Mouse (Mus musculus): ENCODE data around the gene Zmiz2.

Gene Zmiz2

GRCm38 (mm10) chr11:6398141-6398540, 9.3 kb downstream of the Zmiz2 start:
- 71% methylated on average over 10 of the region's 10 CpGs for WGBS

- 84% methylated on average over 19 of the region's 19 CpGs for WGBS
These were observed 13.9 kb downstream of the Zmiz2 start for GRCm38 (mm10) chr11:6402515-6403510.

DNA sequence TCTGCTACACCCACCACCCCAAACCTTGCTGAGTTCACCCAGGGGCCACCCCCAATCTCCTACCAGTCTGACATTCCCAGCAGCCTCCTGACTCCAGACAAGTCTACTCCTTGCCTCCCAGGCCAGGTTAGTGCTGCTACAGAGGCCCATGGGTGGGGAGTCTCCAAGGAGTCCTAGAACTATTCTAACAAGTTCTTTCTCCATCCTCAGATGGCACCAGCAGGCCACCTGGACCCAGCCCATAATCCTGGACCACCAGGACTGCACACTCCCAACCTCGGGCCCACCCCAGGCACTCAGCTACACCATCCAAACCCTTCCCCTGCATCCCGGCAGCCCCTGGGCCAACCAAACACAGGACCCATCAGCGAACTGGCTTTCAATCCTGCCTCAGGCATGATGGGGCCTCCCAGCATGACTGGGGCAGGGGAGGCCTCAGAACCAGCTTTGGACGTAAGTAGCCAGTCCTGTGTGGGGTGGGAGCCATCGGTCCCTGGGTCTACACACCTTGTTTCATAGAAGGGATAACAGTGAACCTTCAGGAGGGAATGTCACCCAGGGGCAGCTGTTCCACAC, 15.0 kb downstream of the Zmiz2 start:
- 87% methylated on average over 5 of the region's 5 CpGs for WGBS

- WGBS = 59% methylated on average over 9 of the region's 9 CpGs
These were observed 16.1 kb downstream of the Zmiz2 start for GRCm38 (mm10) chr11:6404699-6405566.

- 47% methylated on average over 4 of the region's 4 CpGs for WGBS
These were observed 16.8 kb downstream of the Zmiz2 start for GRCm38 (mm10) chr11:6405591-6406081.

DNA sequence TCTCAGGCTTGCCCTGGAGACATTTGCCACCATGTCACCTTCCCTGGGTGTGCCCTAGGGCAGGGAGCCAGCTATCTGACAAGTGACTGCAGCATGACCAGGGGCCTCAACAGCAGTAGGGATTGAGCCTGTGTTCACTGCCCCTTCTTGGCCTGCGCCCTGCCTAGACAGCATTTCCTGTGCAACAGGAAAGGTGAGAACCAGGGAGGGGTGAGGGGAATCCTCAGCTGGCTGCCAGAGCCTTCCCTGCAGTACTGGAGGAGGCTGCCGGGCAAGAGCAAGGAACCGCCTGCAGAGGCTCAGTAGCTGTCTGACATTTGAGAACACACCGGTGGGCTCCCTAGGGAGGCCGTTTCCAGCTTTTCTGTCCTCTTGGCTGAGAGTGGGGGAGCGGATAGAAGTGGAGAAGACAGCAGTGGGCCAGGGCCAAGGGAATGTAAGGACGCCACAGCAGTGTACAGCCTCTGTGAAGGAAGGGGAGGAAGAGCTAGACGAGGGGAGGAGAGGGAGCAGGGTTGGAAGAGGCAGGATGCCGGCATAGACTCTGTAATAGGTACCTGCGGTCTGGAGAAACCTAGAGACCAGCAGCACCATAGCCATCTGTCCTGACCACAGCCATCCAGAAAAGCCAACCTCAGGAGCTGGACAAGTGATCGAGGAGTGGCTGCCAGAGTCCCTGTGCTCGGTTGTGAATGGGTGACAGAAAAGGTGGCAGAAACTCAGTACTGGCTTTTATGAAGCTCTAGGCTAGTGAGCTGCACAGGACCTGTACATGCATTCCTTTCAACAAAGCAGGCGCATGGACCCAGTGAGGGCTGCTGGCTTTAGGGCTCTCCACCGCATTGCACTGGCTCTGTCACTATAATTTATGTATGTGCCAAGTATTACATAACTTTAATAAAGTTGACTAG, 17.6 kb downstream of the Zmiz2 start:
- 33% methylated on average over 14 of the region's 14 CpGs for WGBS

GRCm38 (mm10) chr11:6407162-6407621, 18.3 kb downstream of the Zmiz2 start:
- WGBS = 76% methylated on average over 3 of the region's 3 CpGs

- 21% methylated on average over 5 of the region's 5 CpGs for WGBS
These were observed 21.3 kb downstream of the Zmiz2 start for GRCm38 (mm10) chr11:6410050-6410602.

DNA sequence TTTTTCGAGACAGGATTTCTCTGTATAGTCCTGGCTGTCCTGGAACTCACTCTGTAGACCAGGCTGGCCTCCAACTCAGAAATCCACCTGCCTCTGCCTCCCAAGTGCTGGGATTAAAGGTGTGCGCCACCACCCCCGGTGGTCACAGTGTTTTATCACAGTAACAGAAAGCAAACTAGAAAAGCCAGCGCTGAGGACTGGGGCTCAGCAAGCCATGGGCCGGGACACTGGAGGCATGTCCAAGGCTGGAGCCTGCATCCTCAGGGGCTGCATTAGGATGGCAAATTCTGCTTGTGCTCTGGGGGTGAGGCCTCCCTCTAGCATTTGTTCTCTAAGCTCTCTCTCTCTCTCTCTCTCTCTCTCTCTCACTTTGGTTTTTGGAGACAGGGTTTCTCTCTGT, 21.9 kb downstream of the Zmiz2 start:
- 83% methylated on average over 5 of the region's 5 CpGs for WGBS

DNA sequence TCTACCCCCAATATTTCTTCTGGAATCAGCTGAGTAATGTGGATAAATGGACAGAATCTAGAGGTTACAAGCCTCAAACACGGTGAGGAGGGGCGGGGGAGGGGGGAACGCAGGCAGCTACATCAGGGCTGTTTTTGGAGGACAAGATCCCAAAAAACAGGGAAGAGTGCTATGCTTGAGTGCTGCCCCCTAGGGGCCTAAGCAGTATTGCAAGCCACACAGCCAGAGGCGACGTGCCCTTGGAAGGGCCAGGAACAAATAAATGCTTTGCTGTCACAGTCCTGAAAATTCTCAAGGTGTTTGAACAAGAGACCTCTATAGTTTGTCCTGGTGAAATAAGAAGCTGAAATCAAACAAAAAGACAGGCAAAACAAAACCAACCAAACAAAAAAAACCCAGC, 22.8 kb downstream of the Zmiz2 start:
- under 1% methylated on average over 5 of the region's 5 CpGs for WGBS

DNA sequence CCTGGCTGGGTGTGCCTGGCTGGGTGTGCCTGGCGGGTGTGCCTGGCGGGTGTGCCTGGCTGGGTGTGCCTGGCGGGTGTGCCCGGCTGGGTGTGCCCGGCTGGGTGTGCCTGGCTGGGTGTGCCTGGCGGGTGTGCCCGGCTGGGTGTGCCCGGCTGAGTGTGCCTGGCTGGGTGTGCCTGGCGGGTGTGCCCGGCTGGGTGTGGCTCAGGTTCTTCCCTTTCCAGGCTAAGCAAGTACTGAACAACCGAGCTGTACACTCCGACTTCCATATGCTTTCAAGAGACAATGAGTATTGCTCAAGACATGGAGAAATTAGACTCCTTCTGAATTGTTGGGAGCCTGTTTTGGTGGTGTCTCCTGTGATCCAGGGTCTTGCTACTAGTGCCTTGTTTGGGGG, 24.4 kb downstream of the Zmiz2 start:
- WGBS = 88% methylated on average over 12 of the region's 12 CpGs

DNA sequence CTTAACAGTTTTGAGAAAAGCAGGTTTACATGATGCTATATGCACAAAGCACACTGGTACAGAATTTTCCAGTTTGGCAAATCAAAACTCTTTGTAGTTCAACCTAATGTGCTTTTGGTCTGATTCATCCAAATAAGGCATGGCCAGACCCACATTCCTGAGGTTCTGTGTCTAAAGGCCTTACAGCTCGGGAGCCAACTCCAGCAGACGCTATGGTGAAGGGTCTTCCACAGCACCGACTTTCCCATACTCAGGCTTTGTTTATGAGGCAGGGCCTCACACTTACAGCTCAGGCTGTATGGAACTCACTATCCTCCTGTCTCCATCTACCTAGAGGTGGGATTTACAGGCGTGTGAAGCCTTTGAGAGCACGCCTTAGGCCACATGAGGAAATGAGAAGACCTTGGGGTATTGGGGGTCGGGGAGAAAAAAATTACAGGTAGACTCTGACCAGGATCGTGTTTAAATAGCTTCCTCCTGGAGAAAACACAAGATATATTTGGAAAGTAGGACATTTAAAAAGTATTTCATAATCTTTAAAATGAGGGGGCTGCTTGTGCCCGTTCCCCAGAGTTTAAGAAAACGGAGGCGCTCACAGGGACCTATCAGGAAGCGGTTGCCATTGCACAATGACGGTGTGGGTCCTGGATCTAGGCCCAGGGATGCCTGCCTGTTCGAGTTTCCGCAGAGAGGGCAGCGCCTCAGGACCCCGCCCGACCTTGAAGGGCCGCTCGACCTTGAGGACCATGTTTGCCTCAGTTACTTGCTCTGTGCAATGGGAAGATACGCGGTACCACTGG, 26.1 kb downstream of the Zmiz2 start, which contains the start of gene Ppia:
Gene Ppia, plus strand, starts transcription at position 693 of the 800 bp plus-strand sequence.
- 13% methylated on average over 21 of the region's 21 CpGs for WGBS

DNA sequence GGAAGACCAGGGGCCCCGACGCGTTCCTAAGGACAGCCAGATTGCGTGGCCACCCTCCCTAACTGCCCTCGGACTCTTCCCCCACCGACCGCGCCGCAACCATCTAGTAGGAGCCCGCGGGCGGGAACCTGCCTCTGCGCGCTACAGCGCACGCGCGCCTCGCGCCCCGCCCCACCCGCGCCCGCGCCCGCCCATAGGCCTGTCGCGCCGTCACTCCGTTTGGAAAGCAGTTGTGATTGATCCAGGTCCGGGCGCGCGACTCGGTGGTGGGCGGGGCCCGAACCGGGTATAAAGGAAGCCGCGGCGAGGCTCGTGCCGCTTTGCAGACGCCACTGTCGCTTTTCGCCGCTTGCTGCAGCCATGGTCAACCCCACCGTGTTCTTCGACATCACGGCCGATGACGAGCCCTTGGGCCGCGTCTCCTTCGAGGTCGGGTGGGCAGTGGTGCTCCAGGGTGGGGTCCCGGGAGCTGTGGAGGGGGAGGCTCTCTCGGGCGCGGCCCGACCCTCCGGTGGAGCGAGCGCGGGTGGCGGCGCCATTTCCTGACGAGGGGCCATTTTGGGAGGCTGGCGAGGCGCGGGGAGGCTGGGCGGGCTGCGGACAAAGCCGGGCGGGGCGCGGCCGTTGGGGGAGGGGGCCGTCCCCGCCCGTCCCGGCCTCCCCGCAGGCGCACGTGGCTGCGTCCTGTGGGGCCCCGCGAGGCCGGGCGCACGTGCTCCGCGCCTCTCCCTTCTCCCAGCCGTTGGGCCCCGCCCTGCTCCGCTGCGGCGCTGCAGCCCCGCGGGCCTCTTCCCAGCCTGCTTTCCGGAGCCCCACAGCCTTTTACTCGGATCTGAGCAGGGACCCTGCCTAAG, 26.9 kb downstream of the Zmiz2 start:
- 1% methylated on average over 97 of the region's 102 CpGs for WGBS

DNA sequence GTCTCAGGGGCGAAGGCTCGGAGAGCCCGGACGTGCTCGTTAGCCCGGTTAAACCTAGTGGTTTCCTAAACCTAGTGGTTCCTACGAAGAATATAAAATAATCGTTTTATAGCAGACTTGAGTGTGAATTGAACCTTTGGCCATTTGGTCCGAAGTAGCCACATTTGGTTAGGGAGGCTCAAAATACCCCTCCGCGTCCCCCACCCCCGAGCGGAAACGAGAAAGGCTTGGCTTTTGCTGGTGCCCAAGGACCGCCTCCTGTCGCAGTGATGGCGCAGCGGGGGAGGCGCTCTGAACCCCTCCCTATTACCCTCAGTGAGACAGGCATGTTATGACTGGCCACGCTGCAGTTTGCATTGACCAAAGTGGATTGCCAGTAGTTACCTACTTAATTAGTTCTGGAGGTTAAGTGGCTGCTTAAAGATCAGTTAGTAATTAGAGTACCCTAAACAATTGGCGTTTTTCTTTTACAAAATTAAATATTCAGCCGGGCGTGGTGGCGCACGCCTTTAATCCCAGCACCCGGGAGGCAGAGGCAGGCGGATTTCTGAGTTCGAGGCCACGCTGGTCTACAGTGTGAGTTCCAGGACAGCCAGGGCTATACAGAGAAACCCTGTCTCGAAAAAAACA, 27.6 kb downstream of the Zmiz2 start:
- WGBS = 1% methylated on average over 30 of the region's 30 CpGs

DNA sequence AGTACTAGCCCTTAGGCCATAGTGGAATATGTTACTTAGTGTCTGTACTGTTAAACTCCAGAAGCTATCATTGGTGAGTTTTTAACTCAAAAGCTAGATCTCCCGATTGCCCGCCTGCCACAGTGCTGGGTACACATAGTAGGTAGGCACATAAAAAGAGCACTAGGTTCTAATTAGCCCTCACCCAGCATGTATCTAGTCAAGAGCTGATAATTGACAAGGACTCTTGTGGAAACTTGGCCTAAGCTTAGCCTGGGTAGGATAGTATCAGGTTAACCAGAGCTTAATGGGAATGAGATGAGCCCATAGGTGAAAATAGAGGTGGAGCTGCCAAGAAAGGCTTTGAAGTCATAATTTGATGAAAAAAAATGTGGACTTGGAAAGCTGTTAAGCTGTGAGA, 28.2 kb downstream of the Zmiz2 start:
- WGBS = 30% methylated on average over 2 of the region's 2 CpGs

GRCm38 (mm10) chr11:6418751-6419150, 29.9 kb downstream of the Zmiz2 start:
- 70% methylated on average over 5 of the region's 5 CpGs for WGBS

- WGBS = 36% methylated on average over 4 of the region's 4 CpGs
These were observed 30.3 kb downstream of the Zmiz2 start for GRCm38 (mm10) chr11:6419156-6419555.

- 2% methylated on average over 1 of the region's 1 CpGs for WGBS
These were observed 31.4 kb downstream of the Zmiz2 start for GRCm38 (mm10) chr11:6420283-6420703.
